Mouse (Mus musculus) liver, embryonic 14.5 days (tissue): ENCODE measurements around the gene Fasn. TPM values are rescaled to one million over a fixed set of nuclear protein-coding genes. Genes with fewer than 3 reads are reported as not detected.

Source experiments
- ATAC-seq: fragments of 200-750 bp; cut with Nextera tagmentation; 2 replicates; pipeline ENCODE4 v1.8.0; 2017; ENCODE audit warnings: moderate number of reproducible peaks, mild to moderate bottlenecking, moderate library complexity; ENCODE audit not compliant: insufficient read depth
- DNase-seq, 3 experiments: peaks; one replicate each; pipeline ENCODE4 v3.0.0-alpha.2; 2012 to 2013; ENCODE audit warnings: low read depth in 3 of 3, low spot score in 3 of 3
- H3K27ac ChIP-seq: fragments of 300-500 bp; sonication (generic); 2 replicates; pipeline ENCODE4 v1.5.1; 2014; ENCODE audit warnings: moderate library complexity, mild to moderate bottlenecking, control low read depth, inconsistent platforms
- H3K27me3 ChIP-seq: fragments of 300-500 bp; sonication (generic); 2 replicates; pipeline ENCODE4 v1.6.1; 2014; ENCODE audit warnings: mild to moderate bottlenecking, low read length, moderate library complexity; ENCODE audit not compliant: control insufficient read depth, insufficient read depth
- H3K36me3 ChIP-seq: fragments of 300-500 bp; sonication (generic); replicated peaks from 2 replicates; pipeline ENCODE4 v1.6.1; 2014; ENCODE audit warnings: low read depth; ENCODE audit not compliant: control insufficient read depth, insufficient read depth
- H3K4me1 ChIP-seq, 2 experiments: fragments of 200-500 bp in 1 of 2; fragments of 300-500 bp in 1 of 2; sonication (generic) in 1 of 2; replicated peaks; 2 replicates each; pipeline ENCODE4 v1.6.1; 2012 to 2014; ENCODE audit warnings: antibody characterized with exemption in 1 of 2, inconsistent platforms in 1 of 2, low read length in 1 of 2; ENCODE audit not compliant: control insufficient read depth in 2 of 2, insufficient read depth in 2 of 2
- H3K4me2 ChIP-seq: fragments of 300-500 bp; sonication (generic); 2 replicates; pipeline ENCODE4 v1.6.1; 2014; ENCODE audit warnings: low read depth, mild to moderate bottlenecking, control low read depth, moderate library complexity
- H3K4me3 ChIP-seq, 2 experiments: fragments of 200-500 bp in 1 of 2; fragments of 300-500 bp in 1 of 2; sonication (generic) in 1 of 2; 2 replicates each; pipeline ENCODE4 v1.5.1; 2012 to 2014; ENCODE audit warnings: low read depth in 2 of 2, low read length in 2 of 2, mild to moderate bottlenecking in 2 of 2, control low read depth in 1 of 2, inconsistent platforms in 1 of 2, moderate library complexity in 1 of 2; ENCODE audit not compliant: insufficient read depth in 1 of 2
- H3K9ac ChIP-seq: fragments of 300-500 bp; sonication (generic); replicated peaks from 2 replicates; pipeline ENCODE4 v1.6.1; 2014; ENCODE audit warnings: mild to moderate bottlenecking, control low read depth, moderate library complexity
- H3K9me3 ChIP-seq: fragments of 300-500 bp; sonication (generic); 2 replicates; pipeline ENCODE4 v1.6.1; 2016; ENCODE audit warnings: low read length, mixed read lengths; ENCODE audit not compliant: control insufficient read depth
- CTCF ChIP-seq: IDR thresholded peaks from 2 replicates; pipeline ENCODE4 v1.5.1; 2016; ENCODE audit warnings: antibody characterized with exemption, low read depth, control low read depth
- EP300 ChIP-seq: IDR thresholded peaks from 2 replicates; pipeline ENCODE4 v1.6.1; 2016; ENCODE audit warnings: antibody characterized with exemption, low read depth
- WGBS: fragments of 180-500 bp; shearing (Covaris S2); extraction: QIAGEN DNeasy Blood & Tissue Kit; methylation state at CpG from one replicate; pipeline ENCODE4 v1.1.7; 2014; ENCODE audit not compliant: insufficient replicate concordance; 5-methylcytosine and 5-hydroxymethylcytosine counted together
- polyA plus RNA-seq, 2 experiments: library from polyadenylated mRNA; depleted of rRNA in 1 of 2; stranded (reverse) in 1 of 2; unstranded in 1 of 2; fragments of >200 nt; fragmentation: Nextera tagmentation in 1 of 2; extraction: Ambion mirVana in 1 of 2; gene quantifications; 2 replicates each; pipeline versions ENCODE4 v1.2.1 to v1.2.3; 2012 to 2014

Gene Fasn
- polyA plus RNA-seq, 2 experiments, result 17.7 to 51.6 TPM

GRCm38 (mm10) chr11:120853788-120854187, 29.4 kb upstream of the Fasn start:
- ATAC-seq (no peak), DNase-seq (no peak)
- Histone ChIP-seq H3K36me3 (no peaks in the 10 kb centered on the region), H3K9ac (no peak overlapping the region), H3K27me3 (no peaks in the 10 kb centered on the region), H3K4me2 (no peak overlapping the region), H3K9me3 (no peaks in the 10 kb centered on the region), H3K27ac (no peak overlapping the region), H3K4me1 (peaks cover 0 to 29% of the 10 kb centered on the region in 2 experiments; a peak in 3 of 4 replicates), H3K4me3 (no peak overlapping the region)
- WGBS, result 64% methylated on average over 4 of the region's 4 CpGs
- no peak for TF ChIP-seq CTCF
- no peak for TF ChIP-seq EP300

GRCm38 (mm10) chr11:120853158-120853557, 28.8 kb upstream of the Fasn start:
- Histone ChIP-seq H3K4me1 (peaks cover 0 to 29% of the 10 kb centered on the region in 2 experiments; a peak in 3 of 4 replicates), H3K27ac (no peak overlapping the region), H3K9ac (no peak overlapping the region), H3K9me3 (no peaks in the 10 kb centered on the region), H3K4me3 (no peak overlapping the region), H3K4me2 (no peak overlapping the region), H3K27me3 (no peaks in the 10 kb centered on the region), H3K36me3 (no peaks in the 10 kb centered on the region)
- DNase-seq (no peak), ATAC-seq (no peak)
- 88% methylated on average over 4 of the region's 4 CpGs for WGBS
- TF ChIP-seq EP300 (no peak), CTCF (no peak)

GRCm38 (mm10) chr11:120852083-120852935, 28.0 kb upstream of the Fasn start:
- DNase-seq, result no peak
- Histone ChIP-seq H3K36me3 (no peaks in the 10 kb centered on the region), H3K9ac (no peak overlapping the region), H3K27me3 (no peaks in the 10 kb centered on the region), H3K27ac (no peak overlapping the region), H3K4me1 (peaks cover 0 to 29% of the 10 kb centered on the region in 2 experiments; a peak in 3 of 4 replicates), H3K9me3 (no peaks in the 10 kb centered on the region), H3K4me2 (no peak overlapping the region), H3K4me3 (no peak overlapping the region)
- WGBS, result 65% methylated on average over 11 of the region's 11 CpGs
- no peak for ATAC-seq
- TF ChIP-seq EP300, result no peak
- no peak for TF ChIP-seq CTCF

GRCm38 (mm10) chr11:120851582-120851981, 27.2 kb upstream of the Fasn start:
- H3K27ac ChIP-seq, result no peak overlapping the region
- no peak for ATAC-seq
- TF ChIP-seq EP300 (no peak), CTCF (no peak)

GRCm38 (mm10) chr11:120851132-120851531, 26.8 kb upstream of the Fasn start:
- WGBS, result 68% methylated on average over 1 of the region's 1 CpGs
- no peak for TF ChIP-seq EP300
- no peak for TF ChIP-seq CTCF
- H3K4me3 ChIP-seq, result no peak overlapping the region
- ATAC-seq (no peak), DNase-seq (no peak)
- H3K36me3 ChIP-seq, result no peaks in the 10 kb centered on the region
- H3K4me1 ChIP-seq, result peaks cover 0 to 27% of the 10 kb centered on the region in 2 experiments; a peak in 3 of 4 replicates
- H3K27me3 ChIP-seq, result no peaks in the 10 kb centered on the region
- H3K4me2 ChIP-seq, result no peak overlapping the region
- H3K9me3 ChIP-seq, result no peaks in the 10 kb centered on the region
- no peak overlapping the region for H3K9ac ChIP-seq
- no peak overlapping the region for H3K27ac ChIP-seq

More at GRCm38 (mm10) chr11:120851582-120851981, 27.2 kb upstream of the Fasn start:
- H3K9me3 ChIP-seq, result no peaks in the 10 kb centered on the region
- no peak overlapping the region for H3K4me3 ChIP-seq
- H3K4me1 ChIP-seq, result peaks cover 0 to 29% of the 10 kb centered on the region in 2 experiments; a peak in 3 of 4 replicates
- H3K4me2 ChIP-seq, result no peak overlapping the region
- no peak for DNase-seq
- H3K9ac ChIP-seq, result no peak overlapping the region
- H3K27me3 ChIP-seq, result no peaks in the 10 kb centered on the region
- WGBS, result 63% methylated on average over 2 of the region's 2 CpGs
- H3K36me3 ChIP-seq, result no peaks in the 10 kb centered on the region
